Mouse (Mus musculus): ENCODE results near the gene Sh3glb1. TPM values are rescaled to one million over a fixed set of nuclear protein-coding genes. Genes with fewer than 3 reads are reported as not detected.

Gene Sh3glb1
- polyA plus RNA-seq, 1 experiment from 2014 or later, result 157 TPM

DNA sequence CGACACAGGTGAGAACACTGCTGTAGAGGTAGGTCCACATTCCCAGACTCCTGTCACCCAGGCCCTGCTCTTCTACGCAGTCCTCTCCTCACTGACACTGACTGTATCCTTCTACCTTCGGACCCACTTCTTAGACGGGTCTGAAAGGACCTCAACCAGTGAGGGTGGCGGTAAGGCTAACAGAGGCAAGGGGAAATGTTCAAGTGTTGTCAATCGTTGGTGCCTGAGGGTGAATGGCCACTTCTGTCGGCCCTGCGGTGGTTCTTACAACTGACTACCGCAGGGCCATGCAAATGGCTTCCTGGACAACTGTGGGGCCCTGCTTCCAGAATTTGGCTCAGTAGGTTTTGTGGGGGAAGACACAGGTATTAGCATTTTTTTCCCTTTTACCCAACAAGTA lies 32.5 kb downstream of the Sh3glb1 start:
- H3K27ac ChIP-seq (replicated peaks; ENCODE audit: low read depth, low read length), result no peak overlapping the region
- H3K4me3 ChIP-seq (ENCODE audit: low read depth, low read length), result no peak overlapping the region
- DNase-seq (ENCODE audit: low spot score), result no peak
- WGBS, result 86% methylated on average over 9 of the region's 9 CpGs
- no peak overlapping the region for H3K9ac ChIP-seq (ENCODE audit: low read depth, low read length)
- H3K9me3 ChIP-seq (ENCODE audit: control insufficient read depth, low read length), result no peaks in the 10 kb centered on the region
- H3K36me3 ChIP-seq (ENCODE audit: control insufficient read depth, insufficient read depth, low read length), result peaks cover 25% of the 10 kb centered on the region
- H3K4me2 ChIP-seq (ENCODE audit: low read depth, low read length), result no peak overlapping the region
- ATAC-seq (ENCODE audit: low read depth), result no peak
- H3K27me3 ChIP-seq (replicated peaks; ENCODE audit: control insufficient read depth, insufficient read depth, low read length), result no peaks in the 10 kb centered on the region
- no peaks in the 10 kb centered on the region for H3K4me1 ChIP-seq (ENCODE audit: control insufficient read depth, insufficient read depth, low read length)

DNA sequence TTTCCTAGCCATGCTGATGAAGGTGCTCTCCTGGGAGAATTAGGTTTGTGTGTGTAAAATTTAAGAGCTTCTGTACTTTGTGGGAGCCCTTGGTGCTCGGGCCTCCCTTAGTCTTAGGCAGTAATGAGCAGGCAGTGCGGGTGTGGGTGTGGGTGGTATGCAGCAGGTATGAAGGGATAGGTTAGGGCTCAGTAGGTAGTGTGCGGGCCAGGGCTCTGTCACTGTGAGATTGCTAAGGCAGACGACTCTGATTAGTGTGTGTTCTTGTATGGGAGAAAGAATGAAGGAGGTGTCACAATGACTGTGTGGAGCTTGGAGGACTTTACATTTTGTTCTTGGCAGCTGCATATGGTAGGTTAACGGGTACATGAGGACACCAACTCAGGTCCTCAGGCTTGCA lies 34.0 kb downstream of the Sh3glb1 start:
- Histone ChIP-seq H3K27me3 (replicated peaks; ENCODE audit: control insufficient read depth, insufficient read depth, low read length) (no peaks in the 10 kb centered on the region), H3K4me2 (ENCODE audit: low read depth, low read length) (no peak overlapping the region), H3K36me3 (ENCODE audit: control insufficient read depth, insufficient read depth, low read length) (peaks cover 18% of the 10 kb centered on the region), H3K27ac (replicated peaks; ENCODE audit: low read depth, low read length) (no peak overlapping the region), H3K4me1 (ENCODE audit: control insufficient read depth, insufficient read depth, low read length) (no peaks in the 10 kb centered on the region), H3K9ac (ENCODE audit: low read depth, low read length) (no peak overlapping the region), H3K4me3 (ENCODE audit: low read depth, low read length) (no peak overlapping the region), H3K9me3 (ENCODE audit: control insufficient read depth, low read length) (no peaks in the 10 kb centered on the region)
- no peak for ATAC-seq (ENCODE audit: low read depth)
- 87% methylated on average over 5 of the region's 5 CpGs for WGBS
- DNase-seq (ENCODE audit: low spot score), result no peak

- Histone ChIP-seq H3K36me3 (ENCODE audit: control insufficient read depth, insufficient read depth, low read length) (0 out of 2 replicates have a peak, but pooled peaks cover 4% of the 10 kb centered on the region), H3K4me3 (ENCODE audit: low read depth, low read length) (no peak overlapping the region)
- ATAC-seq (ENCODE audit: low read depth), result no peak
These were observed 36.9 kb downstream of the Sh3glb1 start for GRCm38 (mm10) chr3:144683136-144683814.

GRCm38 (mm10) chr3:144681542-144681941 lies 38.6 kb downstream of the Sh3glb1 start:
- Histone ChIP-seq H3K9me3 (ENCODE audit: control insufficient read depth, low read length) (no peaks in the 10 kb centered on the region), H3K4me1 (ENCODE audit: control insufficient read depth, insufficient read depth, low read length) (no peaks in the 10 kb centered on the region), H3K4me3 (ENCODE audit: low read depth, low read length) (no peak overlapping the region), H3K9ac (ENCODE audit: low read depth, low read length) (no peak overlapping the region), H3K27me3 (replicated peaks; ENCODE audit: control insufficient read depth, insufficient read depth, low read length) (no peaks in the 10 kb centered on the region), H3K4me2 (ENCODE audit: low read depth, low read length) (no peak overlapping the region), H3K27ac (replicated peaks; ENCODE audit: low read depth, low read length) (no peak overlapping the region), H3K36me3 (ENCODE audit: control insufficient read depth, insufficient read depth, low read length) (no peaks in the 10 kb centered on the region)
- DNase-seq (ENCODE audit: low spot score), result no peak
- ATAC-seq (ENCODE audit: low read depth), result no peak
- 80% methylated on average over 5 of the region's 5 CpGs for WGBS

More at GRCm38 (mm10) chr3:144683136-144683814, 36.9 kb downstream of the Sh3glb1 start:
- H3K27ac ChIP-seq (replicated peaks; ENCODE audit: low read depth, low read length), result no peak overlapping the region
- no peaks in the 10 kb centered on the region for H3K4me1 ChIP-seq (ENCODE audit: control insufficient read depth, insufficient read depth, low read length)
- H3K9me3 ChIP-seq (ENCODE audit: control insufficient read depth, low read length), result no peaks in the 10 kb centered on the region
- H3K4me2 ChIP-seq (ENCODE audit: low read depth, low read length), result no peak overlapping the region
- 91% methylated on average over 12 of the region's 12 CpGs for WGBS
- no peaks in the 10 kb centered on the region for H3K27me3 ChIP-seq (replicated peaks; ENCODE audit: control insufficient read depth, insufficient read depth, low read length)
- H3K9ac ChIP-seq (ENCODE audit: low read depth, low read length), result no peak overlapping the region
- DNase-seq (ENCODE audit: low spot score), result no peak

- no peaks in the 10 kb centered on the region for H3K4me1 ChIP-seq (ENCODE audit: control insufficient read depth, insufficient read depth, low read length)
- H3K4me3 ChIP-seq (ENCODE audit: low read depth, low read length), result no peak overlapping the region
- H3K27ac ChIP-seq (replicated peaks; ENCODE audit: low read depth, low read length), result no peak overlapping the region
- no peaks in the 10 kb centered on the region for H3K27me3 ChIP-seq (replicated peaks; ENCODE audit: control insufficient read depth, insufficient read depth, low read length)
- 74% methylated on average over 6 of the region's 8 CpGs for WGBS
- H3K9ac ChIP-seq (ENCODE audit: low read depth, low read length), result no peak overlapping the region
- DNase-seq (ENCODE audit: low spot score) (no peak), ATAC-seq (ENCODE audit: low read depth) (no peak)
- no peaks in the 10 kb centered on the region for H3K36me3 ChIP-seq (ENCODE audit: control insufficient read depth, insufficient read depth, low read length)
- H3K4me2 ChIP-seq (ENCODE audit: low read depth, low read length), result no peak overlapping the region
- H3K9me3 ChIP-seq (ENCODE audit: control insufficient read depth, low read length), result no peaks in the 10 kb centered on the region
These were observed 40.4 kb downstream of the Sh3glb1 start for GRCm38 (mm10) chr3:144679701-144680159.

DNA sequence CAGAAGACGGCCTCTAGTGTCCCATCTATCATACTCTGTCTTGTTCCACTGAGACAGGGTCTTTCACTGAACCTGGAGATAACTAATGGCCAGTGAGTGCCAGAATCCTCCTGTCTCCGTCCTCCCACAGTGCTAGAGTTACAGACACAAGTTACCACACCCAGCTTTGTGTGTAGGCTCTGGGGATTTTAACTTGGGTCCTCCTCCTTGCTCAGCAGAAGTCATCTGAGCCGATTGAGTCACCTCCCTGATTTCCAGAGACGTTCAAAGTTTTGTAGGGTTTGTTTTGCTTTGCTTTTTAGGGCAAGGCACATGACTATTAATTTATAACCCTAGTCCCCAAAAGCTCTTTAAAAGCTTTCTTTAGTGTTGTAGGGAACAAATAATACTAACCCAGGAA lies 41.0 kb downstream of the Sh3glb1 start:
- no peak overlapping the region for H3K4me3 ChIP-seq (ENCODE audit: low read depth, low read length)
- no peaks in the 10 kb centered on the region for H3K27me3 ChIP-seq (replicated peaks; ENCODE audit: control insufficient read depth, insufficient read depth, low read length)
- no peaks in the 10 kb centered on the region for H3K4me1 ChIP-seq (ENCODE audit: control insufficient read depth, insufficient read depth, low read length)
- H3K36me3 ChIP-seq (ENCODE audit: control insufficient read depth, insufficient read depth, low read length), result no peaks in the 10 kb centered on the region
- no peak overlapping the region for H3K4me2 ChIP-seq (ENCODE audit: low read depth, low read length)
- no peaks in the 10 kb centered on the region for H3K9me3 ChIP-seq (ENCODE audit: control insufficient read depth, low read length)
- no peak overlapping the region for H3K9ac ChIP-seq (ENCODE audit: low read depth, low read length)
- no peak overlapping the region for H3K27ac ChIP-seq (replicated peaks; ENCODE audit: low read depth, low read length)
- ATAC-seq (ENCODE audit: low read depth) (no peak), DNase-seq (ENCODE audit: low spot score) (no peak)
- WGBS, result 61% methylated on average over 4 of the region's 4 CpGs

GRCm38 (mm10) chr3:144677751-144678150 lies 42.4 kb downstream of the Sh3glb1 start:
- no peaks in the 10 kb centered on the region for H3K9me3 ChIP-seq (ENCODE audit: control insufficient read depth, low read length)
- ATAC-seq (ENCODE audit: low read depth) (no peak), DNase-seq (ENCODE audit: low spot score) (no peak)

DNA sequence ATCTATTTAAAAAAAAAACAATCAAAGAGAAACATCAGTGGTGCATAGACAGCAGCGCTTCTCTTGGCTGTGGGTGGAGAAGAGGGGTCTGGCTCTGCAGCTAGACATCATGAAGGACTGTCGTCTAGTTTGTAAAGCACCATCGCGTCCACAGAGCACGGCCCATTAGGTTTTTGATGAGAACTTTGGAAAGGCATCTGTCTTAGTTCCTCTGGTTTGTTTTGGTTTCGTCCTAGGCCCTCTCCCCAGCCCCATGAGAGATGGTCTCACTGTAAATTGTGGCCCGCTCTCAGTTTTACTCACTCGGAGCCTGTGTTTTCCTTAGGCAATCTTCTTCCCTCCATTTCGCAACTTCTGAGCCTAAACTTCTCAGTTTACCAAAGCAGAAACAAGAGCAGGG lies 43.9 kb downstream of the Sh3glb1 start:
- no peaks in the 10 kb centered on the region for H3K9me3 ChIP-seq (ENCODE audit: control insufficient read depth, low read length)
- no peak for DNase-seq (ENCODE audit: low spot score)
- no peaks in the 10 kb centered on the region for H3K4me1 ChIP-seq (ENCODE audit: control insufficient read depth, insufficient read depth, low read length)
- 69% methylated on average over 9 of the region's 9 CpGs for WGBS
- no peak for ATAC-seq (ENCODE audit: low read depth)
- no peaks in the 10 kb centered on the region for H3K36me3 ChIP-seq (ENCODE audit: control insufficient read depth, insufficient read depth, low read length)
- no peak overlapping the region for H3K4me3 ChIP-seq (ENCODE audit: low read depth, low read length)
- no peak overlapping the region for H3K9ac ChIP-seq (ENCODE audit: low read depth, low read length)
- no peaks in the 10 kb centered on the region for H3K27me3 ChIP-seq (replicated peaks; ENCODE audit: control insufficient read depth, insufficient read depth, low read length)
- H3K4me2 ChIP-seq (ENCODE audit: low read depth, low read length), result no peak overlapping the region
- H3K27ac ChIP-seq (replicated peaks; ENCODE audit: low read depth, low read length), result no peak overlapping the region

More at GRCm38 (mm10) chr3:144677751-144678150, 42.4 kb downstream of the Sh3glb1 start:
- Histone ChIP-seq H3K36me3 (ENCODE audit: control insufficient read depth, insufficient read depth, low read length) (no peaks in the 10 kb centered on the region), H3K4me1 (ENCODE audit: control insufficient read depth, insufficient read depth, low read length) (no peaks in the 10 kb centered on the region), H3K4me3 (ENCODE audit: low read depth, low read length) (no peak overlapping the region), H3K27ac (replicated peaks; ENCODE audit: low read depth, low read length) (no peak overlapping the region), H3K4me2 (ENCODE audit: low read depth, low read length) (no peak overlapping the region), H3K27me3 (replicated peaks; ENCODE audit: control insufficient read depth, insufficient read depth, low read length) (no peaks in the 10 kb centered on the region), H3K9ac (ENCODE audit: low read depth, low read length) (no peak overlapping the region)
- 90% methylated on average over 6 of the region's 6 CpGs for WGBS

DNA sequence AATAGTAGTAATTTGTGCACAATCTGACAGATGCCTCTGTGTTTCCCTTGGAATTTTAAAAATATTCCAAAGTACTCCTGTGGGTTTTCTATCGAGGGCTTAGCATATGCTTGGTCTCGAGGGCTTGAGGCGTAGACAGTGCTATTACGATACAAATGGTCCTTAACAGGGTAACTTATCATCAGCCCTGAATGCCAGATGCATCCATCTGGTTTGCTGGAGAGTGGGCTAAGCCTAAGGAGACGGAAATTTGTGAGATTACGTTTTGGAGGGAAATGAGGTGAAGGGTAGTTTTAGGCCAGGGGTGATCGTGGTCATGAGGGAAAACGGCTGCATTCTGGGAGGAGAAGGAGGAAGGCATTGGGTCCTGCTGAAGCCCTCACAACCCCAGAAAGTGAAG lies 48.1 kb downstream of the Sh3glb1 start:
- Histone ChIP-seq H3K9ac (ENCODE audit: low read depth, low read length) (no peak overlapping the region), H3K4me2 (ENCODE audit: low read depth, low read length) (no peak overlapping the region), H3K4me1 (ENCODE audit: control insufficient read depth, insufficient read depth, low read length) (no peaks in the 10 kb centered on the region; the same call in 1 of the 2 replicates), H3K9me3 (ENCODE audit: control insufficient read depth, low read length) (no peaks in the 10 kb centered on the region), H3K4me3 (ENCODE audit: low read depth, low read length) (no peak overlapping the region), H3K36me3 (ENCODE audit: control insufficient read depth, insufficient read depth, low read length) (no peaks in the 10 kb centered on the region), H3K27ac (replicated peaks; ENCODE audit: low read depth, low read length) (no peak overlapping the region), H3K27me3 (replicated peaks; ENCODE audit: control insufficient read depth, insufficient read depth, low read length) (no peaks in the 10 kb centered on the region)
- no peak for ATAC-seq (ENCODE audit: low read depth)
- 61% methylated on average over 8 of the region's 8 CpGs for WGBS
- no peak for DNase-seq (ENCODE audit: low spot score)
